Mouse (Mus musculus): ENCODE data around the gene Arhgdig. TPM values are rescaled to one million over a fixed set of nuclear protein-coding genes. Genes with fewer than 3 reads are reported as not detected.

Arhgdig gene
- polyA plus RNA-seq, 1 experiment from 2014 or later = 117 TPM

DNA sequence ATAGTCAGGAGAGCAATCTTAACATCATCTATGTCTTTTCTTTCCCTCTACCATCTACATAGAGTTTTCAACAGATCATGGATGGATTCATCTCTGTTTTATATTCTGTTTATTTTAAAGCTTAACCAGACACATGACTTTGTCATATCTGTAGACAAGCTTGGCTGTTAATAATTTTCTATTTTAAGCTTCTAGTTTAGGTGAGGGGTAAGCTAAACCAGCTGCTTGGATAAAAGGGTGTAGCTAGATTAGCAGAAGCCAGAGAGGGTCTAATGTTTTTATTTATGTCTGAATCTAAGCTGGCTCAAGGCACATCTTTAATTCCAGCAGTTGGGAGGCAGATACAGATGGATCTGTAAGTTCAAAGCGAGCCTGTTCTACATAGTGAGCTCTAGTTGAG is 44.9 kb downstream of the Arhgdig start:
- Histone ChIP-seq H3K36me3 (peaks cover 8% of the 10 kb centered on the region; the same call in 1 of the 2 replicates), H3K9ac (no peak overlapping the region), H3K4me1 (replicated peaks) (peaks cover 11% of the 10 kb centered on the region; the same call in 1 of the 2 replicates), H3K27ac (replicated peaks) (no peak overlapping the region), H3K4me2 (no peak overlapping the region), H3K4me3 (no peak overlapping the region), H3K27me3 (no peaks in the 10 kb centered on the region), H3K9me3 (no peaks in the 10 kb centered on the region)
- 97% methylated on average over 1 of the region's 1 CpGs for WGBS
- ATAC-seq (ENCODE audit: low read depth) = no peak

DNA sequence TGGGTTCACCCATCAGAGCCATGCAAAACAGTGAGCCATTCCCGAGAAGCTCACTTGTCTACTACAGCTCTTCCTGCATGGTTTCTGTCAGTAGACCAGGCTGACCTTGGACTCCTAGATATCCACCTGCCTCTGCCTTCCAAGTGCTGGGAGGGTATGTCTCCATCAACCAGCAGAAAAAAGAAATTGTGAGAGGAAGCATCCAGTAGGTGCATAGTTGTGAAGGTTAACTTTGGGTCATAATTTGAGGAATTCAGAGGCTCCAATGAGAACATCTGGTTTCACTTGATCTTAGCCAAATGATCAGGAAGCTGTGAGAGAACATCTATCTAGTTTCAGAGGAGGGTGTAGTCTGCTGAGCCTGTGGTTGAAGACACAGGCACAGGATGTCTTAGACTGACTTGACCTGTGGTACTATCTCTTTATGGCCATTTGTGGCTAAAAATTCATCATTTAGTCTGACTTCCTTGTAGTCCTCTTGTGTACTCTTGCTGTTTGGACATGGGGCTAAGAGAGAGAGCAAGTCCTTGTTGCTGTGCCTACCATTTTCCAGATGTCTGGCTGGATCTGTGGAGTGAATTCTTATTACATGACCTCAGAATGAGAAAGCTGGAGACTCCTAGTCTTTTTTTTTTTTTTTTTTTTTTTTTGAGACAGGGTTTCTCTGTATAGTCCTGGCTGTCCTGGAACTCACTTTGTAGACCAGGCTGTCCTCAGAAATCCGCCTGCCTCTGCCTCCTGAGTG is 55.5 kb downstream of the Arhgdig start:
- WGBS = 97% methylated on average over 2 of the region's 2 CpGs
- no peak overlapping the region for H3K4me2 ChIP-seq
- H3K4me3 ChIP-seq = no peak overlapping the region
- no peaks in the 10 kb centered on the region for H3K27me3 ChIP-seq
- no peaks in the 10 kb centered on the region for H3K9me3 ChIP-seq
- H3K9ac ChIP-seq = no peak overlapping the region
- no peak overlapping the region for H3K27ac ChIP-seq (replicated peaks)
- H3K36me3 ChIP-seq = peaks cover 66% of the 10 kb centered on the region
- no peak for ATAC-seq (ENCODE audit: low read depth)
- H3K4me1 ChIP-seq (replicated peaks) = no peaks in the 10 kb centered on the region

Other genes starting within 250 kb of the Arhgdig start
- 16.7 and 20.5 TPM in 2 replicates for gene Capn15, start 222.0 kb downstream of the Arhgdig start, polyA plus RNA-seq (2015; fragmentation: Nextera tagmentation; extraction: Ambion mirVana)
- 25.9 and 28.3 TPM in 2 replicates for gene Rab11fip3, start 138.2 kb downstream of the Arhgdig start, polyA plus RNA-seq (2015; fragmentation: Nextera tagmentation; extraction: Ambion mirVana)
- gene Decr2, start 117.4 kb downstream of the Arhgdig start, polyA plus RNA-seq (2015; fragmentation: Nextera tagmentation; extraction: Ambion mirVana) = 32.7 and 35.1 TPM in 2 replicates
- 29.6 and 32.2 TPM in 2 replicates for gene Nme4, start 112.2 kb downstream of the Arhgdig start, polyA plus RNA-seq (2015; fragmentation: Nextera tagmentation; extraction: Ambion mirVana)
- 3.3 TPM in 2 replicates for gene Tmem8, start 94.5 kb downstream of the Arhgdig start, polyA plus RNA-seq (2015; fragmentation: Nextera tagmentation; extraction: Ambion mirVana)
- 171 and 174 TPM in 2 replicates for gene Mrpl28, start 84.3 kb downstream of the Arhgdig start, polyA plus RNA-seq (2015; fragmentation: Nextera tagmentation; extraction: Ambion mirVana)
- gene Axin1, start 69.1 kb downstream of the Arhgdig start, polyA plus RNA-seq (2015; fragmentation: Nextera tagmentation; extraction: Ambion mirVana) = 7.1 and 11.6 TPM in 2 replicates
- 0.45 TPM in 1 of 2 replicates, not detected in the other for gene Pdia2, start 8.7 kb downstream of the Arhgdig start, polyA plus RNA-seq (2015; fragmentation: Nextera tagmentation; extraction: Ambion mirVana)
- gene Rgs11, start 4.8 kb downstream of the Arhgdig start, polyA plus RNA-seq (2015; fragmentation: Nextera tagmentation; extraction: Ambion mirVana) = 11.5 and 15.9 TPM in 2 replicates
- 33.7 and 35.3 TPM in 2 replicates for gene Fam234a, start 36.5 kb upstream of the Arhgdig start, polyA plus RNA-seq (2015; fragmentation: Nextera tagmentation; extraction: Ambion mirVana)
- 113 and 116 TPM in 2 replicates for gene Luc7l, start 45.1 kb upstream of the Arhgdig start, polyA plus RNA-seq (2015; fragmentation: Nextera tagmentation; extraction: Ambion mirVana)
- gene Neurl1b, start 207.0 kb upstream of the Arhgdig start, polyA plus RNA-seq (2015; fragmentation: Nextera tagmentation; extraction: Ambion mirVana) = 0.47 and 0.49 TPM in 2 replicates